Mouse (Mus musculus): ENCODE measurements at regions not wholly inside any gene's neighbourhood (a gene's known extent, or its start where the extent isn't known, plus 50 kb on each side); places are given as distances from the start of the nearest gene placed in this dataset.

DNA sequence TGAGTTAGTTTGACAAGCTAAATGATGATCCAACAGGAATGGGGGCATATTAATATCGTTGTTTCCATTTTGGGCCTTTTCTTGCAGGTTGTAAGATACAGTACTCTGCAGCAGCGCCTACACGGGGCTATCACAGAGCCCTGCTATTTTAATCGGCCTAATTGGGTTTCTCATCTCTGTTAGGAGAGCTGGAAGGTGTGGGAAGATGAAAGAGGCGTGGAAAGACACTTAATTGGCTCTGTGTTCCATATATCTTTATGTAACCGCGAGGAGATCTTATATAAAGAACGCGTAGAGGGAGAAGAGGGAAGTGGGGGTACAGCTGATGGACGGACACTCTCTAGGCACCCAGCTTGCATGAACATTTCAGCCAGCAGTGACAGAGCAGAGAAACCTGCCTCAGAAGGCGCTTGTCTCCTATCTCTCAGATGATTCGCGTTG lies 1300.5 kb downstream of the Synb start:
- TF ChIP-seq FLI1 (IDR thresholded peaks at IDR 0.05; ENCODE audit: low read length) (no peak), GATA1 (IDR thresholded peaks at IDR 0.05; ENCODE audit: borderline replicate concordance, low read length) (no peak)
